Mouse (Mus musculus) layer of hippocampus, adult 18-20 months (tissue): Measurements from ENCODE around the gene Gmfb. TPM values are rescaled to one million over a fixed set of nuclear protein-coding genes. Genes with fewer than 3 reads are reported as not detected.

Experiments used
- total RNA-seq, 2 experiments: library from RNA; stranded (reverse); gene quantifications; 2 replicates each; pipeline ENCODE4 v1.2.3; 2021

Gmfb gene
- total RNA-seq, 2 experiments from 2014 or later, result 149 to 160 TPM

Other genes starting within 250 kb of the Gmfb start
- not detected for gene Cdkn3, start 61.7 kb downstream of the Gmfb start, total RNA-seq
- 10 to 100 TPM; 73.6 to 78.1 TPM for gene Cnih1, start 33.8 kb downstream of the Gmfb start, total RNA-seq
- gene Cgrrf1, start 9.9 kb upstream of the Gmfb start, total RNA-seq, result 10 to 100 TPM; 21.5 to 23.9 TPM
- gene Samd4, start 60.6 kb upstream of the Gmfb start, total RNA-seq, result 10 to 100 TPM; 12.5 to 13.8 TPM